Mouse (Mus musculus) kidney, adult 9 months (tissue): ENCODE measurements around the gene Rnf169.
"Not testable (repeated sequence)": the region's sequence is repeated elsewhere in the genome, so short reads cannot be mapped to it uniquely, and the experiment has no call there.

Experiments
- DNase-seq: peaks from one replicate; pipeline ENCODE4 v3.0.0; 2022

The Rnf169 gene

DNA sequence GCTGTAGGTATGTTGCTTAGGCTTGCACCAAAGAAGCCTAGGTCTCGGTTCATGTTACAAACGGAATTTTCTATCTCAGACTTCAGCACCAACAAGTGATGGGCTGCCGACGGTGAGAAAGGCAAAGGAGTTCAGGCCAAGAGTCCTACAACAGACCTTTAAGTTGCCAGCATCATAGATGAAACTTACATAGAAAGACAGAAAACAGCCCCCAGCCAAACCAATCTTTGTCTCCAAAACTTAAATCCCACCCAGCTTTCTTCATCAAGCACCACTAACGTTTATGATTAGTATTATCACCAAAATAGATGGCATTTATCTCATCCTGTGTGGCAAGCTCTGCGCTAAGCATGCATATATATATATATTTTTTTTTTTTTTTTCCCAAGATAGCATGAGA, 1.2 kb downstream of the Rnf169 start:
- DNase-seq = no peak

DNA sequence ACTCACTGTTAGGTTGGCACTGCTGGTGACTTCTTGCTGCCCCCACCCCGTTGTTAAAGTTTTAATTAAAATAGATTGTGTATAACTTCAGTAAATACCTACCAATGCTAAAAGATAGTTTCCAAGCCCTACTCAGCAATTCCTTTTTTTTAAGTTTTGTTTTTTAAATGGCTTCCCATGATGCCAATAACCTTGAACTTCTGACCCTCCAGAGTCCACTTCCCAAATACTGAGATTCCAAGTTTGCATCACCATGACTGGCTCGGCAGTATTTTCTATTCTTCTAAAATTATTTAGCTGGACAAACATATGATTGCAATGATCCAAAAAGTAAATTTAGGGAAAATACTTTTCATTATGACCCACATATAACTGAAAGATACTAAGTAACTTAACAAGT, 2.2 kb downstream of the Rnf169 start:
- no peak for DNase-seq

DNA sequence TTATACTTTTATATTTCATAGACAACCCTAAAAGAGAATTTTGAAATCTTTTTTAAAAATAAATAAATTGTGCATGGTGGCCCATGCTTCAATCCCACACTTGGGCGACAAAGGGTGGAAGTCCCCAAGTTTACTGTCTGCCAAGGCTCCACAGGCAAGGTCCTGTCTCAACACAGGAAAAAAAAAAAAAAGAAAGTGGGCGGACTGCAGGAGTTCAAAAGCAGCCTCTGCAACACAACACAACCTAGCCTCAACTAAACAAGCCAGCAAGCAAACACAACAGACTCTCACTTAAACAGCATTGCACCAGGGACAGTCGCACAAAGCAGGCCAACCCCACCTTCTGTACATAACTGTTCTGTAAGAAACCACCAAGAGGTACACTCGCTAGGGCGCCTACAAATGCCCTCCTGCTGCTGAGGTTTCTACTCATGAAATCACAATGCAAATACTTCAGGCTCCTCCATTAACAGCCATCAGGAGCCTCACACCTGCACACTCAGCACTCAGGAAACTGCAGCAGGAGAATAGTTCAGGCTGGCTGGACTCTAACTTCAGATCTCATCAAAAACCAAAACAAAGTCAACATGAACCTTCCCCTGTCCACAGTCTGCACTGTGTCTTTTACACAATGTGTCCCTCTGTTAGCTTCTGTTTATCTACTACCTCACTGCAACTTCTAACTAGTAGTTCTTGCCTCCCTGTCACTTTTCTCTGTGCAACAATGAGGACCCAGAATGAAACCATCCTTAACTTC, 4.3 kb downstream of the Rnf169 start:
- peak; percentile 58 for DNase-seq

DNA sequence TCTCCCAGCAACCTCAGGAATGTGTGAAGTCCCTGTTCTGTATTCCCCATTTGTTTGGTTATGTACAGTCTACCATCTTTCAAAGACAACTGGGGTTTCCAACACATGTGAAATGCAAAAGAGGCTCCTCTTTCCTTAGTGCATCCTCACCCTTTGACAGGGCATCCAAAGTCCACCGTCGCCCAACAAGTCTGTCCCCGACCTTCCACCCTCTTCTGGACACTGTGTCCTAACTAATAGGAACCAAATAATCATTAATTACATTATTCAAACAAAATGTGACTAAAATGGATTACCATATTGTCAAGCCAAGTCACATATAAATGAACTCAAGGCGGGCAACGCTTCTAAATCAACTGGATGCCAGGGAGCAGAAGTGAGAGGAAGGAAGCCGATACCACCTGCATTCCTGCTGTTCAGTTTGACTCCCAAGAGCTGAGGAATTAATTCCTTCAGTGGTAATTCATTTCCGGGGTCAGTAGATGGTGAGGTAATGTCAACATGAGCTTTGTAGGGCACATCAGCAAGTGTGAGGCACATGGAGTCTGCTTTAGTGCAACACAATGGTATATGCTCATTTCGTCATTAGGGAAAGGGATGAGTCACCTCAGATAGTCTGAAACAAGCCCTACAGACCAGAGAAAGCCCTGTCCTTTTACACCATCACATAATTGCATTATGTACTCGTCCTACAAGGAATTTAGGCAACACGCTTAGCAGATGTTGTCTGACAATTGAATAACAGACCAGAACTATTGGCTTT, 5.9 kb downstream of the Rnf169 start:
- peak; percentile 84 for DNase-seq

DNA sequence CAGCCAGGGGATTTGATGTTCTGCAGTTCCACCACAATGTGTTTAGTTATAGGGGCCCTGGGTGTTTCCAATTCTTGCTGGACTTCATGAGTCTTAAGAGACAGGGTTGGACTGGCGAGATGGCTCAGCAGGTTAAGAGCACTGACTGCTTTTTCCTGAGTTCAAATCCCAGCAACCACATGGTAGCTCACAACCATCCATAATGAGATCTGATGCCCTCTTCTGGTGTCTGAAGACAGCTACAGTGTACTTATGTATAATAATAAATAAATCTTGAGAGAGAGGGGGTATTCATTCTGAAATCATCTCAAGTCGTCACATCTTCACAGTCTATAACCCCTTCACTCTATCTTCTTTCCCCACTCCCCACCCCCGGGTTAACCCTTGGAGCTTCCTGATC, 7.3 kb downstream of the Rnf169 start:
- not testable (repeated sequence) for DNase-seq

DNA sequence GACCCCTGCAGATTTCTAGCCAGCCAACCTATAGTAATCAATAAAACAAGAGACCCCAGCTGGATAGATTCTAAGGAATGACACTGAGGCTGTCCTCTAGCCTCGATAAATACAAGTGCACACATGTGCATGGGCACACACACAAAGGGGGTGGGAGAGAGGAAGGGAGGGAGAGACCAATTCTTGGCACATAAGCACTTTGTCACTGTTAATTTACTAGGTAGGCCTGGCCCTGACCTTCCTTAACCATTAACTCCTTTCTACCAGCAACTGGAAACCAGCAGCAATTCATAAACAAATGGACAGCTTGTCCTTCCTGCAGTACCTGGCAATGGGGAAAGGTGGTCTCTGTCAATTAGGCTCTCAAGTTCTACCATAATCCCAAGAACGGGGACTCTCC, 8.3 kb downstream of the Rnf169 start:
- DNase-seq = peak; percentile 82

DNA sequence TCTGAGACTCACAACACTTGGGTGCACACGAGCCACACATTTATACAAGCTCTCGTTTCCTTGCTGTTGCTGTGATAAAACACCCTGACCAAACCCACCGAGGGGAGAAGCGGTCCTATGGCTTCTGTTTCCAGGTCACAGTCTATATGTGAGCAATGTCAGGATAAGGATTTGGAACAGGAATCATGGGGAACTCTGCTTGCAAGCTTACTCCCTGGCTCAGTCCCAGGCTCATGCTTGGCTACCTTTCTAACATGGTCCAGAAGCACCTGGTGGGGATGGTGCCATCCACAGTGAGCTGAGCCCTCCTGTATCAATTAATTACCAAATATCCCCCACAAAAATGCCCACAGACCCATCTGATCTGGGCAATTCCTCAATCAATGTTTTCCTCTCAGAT, 11.1 kb downstream of the Rnf169 start:
- no peak for DNase-seq

DNA sequence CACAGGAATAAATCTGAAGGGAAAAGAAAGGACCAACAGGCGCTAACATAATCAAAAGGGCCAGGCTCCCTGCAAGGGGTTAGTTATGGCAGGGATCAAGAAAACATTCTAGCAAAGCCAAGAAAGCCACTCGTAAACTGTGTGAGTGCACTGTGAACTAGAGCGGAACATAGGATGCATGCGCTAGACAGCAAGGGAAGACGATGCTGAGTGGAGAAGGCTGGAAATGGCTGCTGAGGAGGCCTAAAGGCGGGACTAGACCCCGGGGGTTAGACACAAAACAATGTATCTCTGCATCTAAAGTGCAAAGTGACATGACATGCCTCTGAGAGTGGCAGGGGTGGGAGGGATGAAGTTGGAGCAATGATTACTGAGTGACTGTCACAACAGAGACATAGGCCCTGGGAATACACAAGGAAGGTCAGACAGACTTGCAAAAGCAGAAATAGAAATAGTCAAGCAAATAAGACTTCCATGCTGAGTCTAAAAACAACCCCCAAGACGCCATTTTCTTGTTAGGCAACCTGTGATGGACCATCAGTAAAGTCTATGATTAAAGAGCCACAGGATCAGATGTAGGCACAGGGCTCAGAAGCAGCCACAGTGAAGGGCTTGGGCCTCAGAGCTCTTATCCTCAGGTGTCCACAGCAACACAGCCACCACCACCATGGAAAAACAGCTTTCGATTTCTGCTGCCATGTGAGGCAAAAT, 14.1 kb downstream of the Rnf169 start:
- DNase-seq = no peak

DNA sequence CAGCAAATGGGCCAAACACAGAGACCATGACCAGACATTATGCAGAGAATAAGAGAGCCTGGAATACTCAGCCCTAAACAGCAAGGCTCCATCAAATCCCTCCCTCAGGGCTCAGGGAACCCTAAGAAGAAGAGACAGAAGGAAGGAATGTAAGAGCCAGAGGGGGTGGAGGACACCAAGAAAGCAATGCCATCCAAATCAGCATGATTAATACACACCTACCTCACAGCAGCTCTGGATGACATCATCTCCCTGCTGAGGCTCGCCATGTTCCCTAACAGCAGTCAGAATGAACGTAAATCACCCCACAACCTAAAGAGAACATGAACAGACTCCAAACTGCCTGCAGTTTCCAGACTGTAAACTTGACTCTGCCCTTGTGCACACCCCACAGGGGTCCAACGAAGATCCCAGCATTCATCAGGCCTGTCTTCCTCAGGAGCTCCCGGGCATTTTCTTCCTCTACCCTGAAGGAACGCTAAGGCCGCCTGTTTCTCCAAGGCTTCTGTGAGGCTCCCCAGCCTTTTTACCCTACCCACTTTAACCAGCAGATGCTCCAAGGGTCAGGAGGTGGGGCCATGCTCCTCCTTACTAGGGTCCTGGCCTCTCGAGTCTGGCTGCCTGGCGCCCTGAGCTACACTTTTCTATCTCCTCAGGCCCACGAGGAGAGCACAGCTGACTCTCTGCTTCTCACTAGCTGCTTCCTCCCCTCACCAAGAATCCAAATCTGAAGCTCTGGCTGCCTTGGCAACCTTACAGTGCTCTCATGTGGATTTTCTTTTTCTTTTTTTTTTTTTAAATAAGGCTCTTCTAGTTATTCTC, 15.0 kb downstream of the Rnf169 start:
- peak; percentile 73 for DNase-seq

DNA sequence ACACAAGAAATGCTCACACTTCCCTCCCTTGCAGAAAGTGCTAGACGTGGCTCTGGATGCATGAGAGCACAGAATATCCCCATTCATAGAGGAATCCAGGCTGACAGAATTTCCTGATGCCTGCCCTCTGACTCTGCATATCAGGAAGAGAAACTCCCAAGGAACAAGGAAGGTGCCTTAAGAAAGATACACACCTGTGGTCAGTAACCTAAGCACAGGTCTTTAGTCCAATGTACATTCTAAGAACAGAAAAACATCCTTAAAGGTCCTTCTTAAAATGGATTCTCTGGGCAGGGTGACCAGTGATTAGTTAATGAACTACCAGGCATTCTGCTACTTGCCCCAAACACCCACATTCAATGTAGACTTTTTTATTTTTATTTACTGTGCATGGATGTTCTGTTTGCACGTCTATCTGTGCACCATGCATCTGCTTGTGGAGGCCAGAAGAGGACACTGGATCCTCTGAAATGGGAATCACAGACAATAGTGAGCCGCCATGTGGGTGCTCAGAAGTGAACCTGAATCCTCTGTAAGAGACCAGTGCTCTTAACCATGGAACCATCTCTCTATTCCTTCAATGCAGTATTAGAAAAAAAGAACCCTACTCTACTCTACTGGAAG, 16.9 kb downstream of the Rnf169 start:
- DNase-seq = no peak

DNA sequence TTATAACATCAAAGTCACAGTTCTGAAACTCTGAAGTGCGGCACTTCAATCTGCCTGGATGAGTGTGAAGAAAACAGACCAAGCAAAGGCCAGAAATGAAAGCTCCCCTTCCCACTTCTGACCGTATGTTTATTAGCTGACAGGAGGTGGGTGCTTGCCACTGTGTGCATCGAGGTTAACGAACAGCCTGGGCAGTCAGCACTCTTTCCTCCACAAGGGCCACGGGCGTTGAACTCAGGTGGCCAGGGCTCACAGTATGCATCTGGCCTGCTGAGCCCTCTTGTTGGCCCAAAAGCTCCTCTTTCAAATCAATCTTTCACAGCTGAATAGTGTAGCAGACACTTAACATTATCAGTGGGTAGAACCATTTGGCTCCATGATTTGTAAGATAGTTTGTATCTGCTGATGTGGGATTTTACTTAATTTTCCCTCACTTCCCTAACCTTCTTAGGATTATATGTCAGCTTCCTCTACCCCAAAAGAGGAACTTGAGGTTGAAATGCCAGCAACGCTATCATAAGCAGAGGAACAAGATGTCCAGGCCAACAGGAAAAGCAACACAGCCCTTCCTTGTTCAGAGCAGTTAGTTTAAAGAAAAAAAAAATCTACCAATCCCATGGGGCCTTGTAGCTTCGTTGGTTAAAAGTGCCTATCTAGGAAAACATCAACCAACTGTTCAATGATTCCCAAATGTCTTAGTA, 17.6 kb downstream of the Rnf169 start:
- peak; percentile 79 for DNase-seq

DNA sequence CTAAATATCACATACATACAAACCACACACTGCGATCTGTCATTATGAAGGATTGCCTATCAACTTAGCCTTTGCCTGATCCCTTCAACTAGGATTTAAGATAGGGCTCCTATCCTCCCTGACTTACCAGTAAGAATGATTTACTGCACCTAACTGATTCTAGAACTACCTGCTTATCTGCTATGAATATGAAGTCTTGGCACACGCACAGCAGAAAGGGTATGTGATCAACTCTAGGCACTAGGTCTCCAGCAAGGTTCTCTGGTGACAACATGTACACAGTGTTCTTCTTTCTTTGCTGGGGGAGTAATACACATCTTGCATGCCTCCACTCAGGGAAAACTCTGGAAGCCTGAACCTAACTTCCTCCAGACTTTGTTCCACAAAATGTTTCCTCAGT, 18.7 kb downstream of the Rnf169 start:
- no peak for DNase-seq

DNA sequence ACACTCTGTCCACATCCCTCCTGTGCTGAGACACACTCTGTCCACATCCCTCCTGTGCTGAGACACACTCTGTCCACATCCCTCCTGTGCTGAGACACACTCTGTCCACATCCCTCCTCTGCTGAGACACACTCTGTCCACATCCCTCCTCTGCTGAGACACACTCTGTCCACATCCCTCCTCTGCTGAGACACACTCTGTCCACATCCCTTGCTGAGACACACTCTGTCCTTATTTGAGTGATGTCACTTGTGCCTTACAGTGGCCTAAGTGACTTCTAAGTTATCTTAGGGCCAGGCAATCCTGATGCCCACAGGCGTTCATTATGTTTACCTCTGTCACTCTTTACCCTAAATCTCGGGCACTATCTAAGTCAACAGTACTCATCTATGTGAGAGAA, 19.7 kb downstream of the Rnf169 start:
- not testable (repeated sequence) for DNase-seq

DNA sequence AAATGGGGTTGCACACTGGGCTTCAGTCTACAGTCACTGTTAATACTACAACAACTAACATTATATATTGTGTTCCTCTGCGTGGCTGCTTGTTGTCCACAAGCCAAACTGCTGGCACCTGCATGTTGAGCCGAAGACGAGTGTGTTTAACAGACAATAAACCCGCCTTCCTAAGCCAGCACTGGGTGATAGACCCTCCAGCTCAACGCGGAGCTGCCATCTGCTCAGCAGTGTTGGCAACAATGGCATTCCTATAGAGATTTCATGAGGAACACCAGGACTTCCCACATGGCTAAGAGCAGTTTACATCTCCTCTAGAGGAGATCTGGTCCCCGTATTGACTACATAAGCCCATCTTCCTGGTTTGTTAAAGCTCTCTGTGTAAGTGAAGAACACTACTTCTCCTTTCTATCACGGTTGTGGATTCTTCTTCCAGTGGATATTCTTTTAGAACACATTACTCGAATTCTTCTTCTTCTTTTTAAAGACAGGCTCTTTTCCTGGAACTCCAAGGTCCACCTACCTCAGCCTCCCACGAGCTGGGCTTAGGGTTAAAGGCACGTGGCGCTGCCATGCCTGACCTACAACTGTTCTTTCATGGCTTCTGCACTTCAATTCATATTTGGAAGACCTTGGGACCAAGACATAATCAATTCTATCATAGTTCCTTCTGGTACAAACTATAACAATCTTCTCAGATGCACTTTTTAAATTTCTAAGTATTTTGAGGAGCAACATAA, 22.9 kb downstream of the Rnf169 start:
- DNase-seq = no peak

DNA sequence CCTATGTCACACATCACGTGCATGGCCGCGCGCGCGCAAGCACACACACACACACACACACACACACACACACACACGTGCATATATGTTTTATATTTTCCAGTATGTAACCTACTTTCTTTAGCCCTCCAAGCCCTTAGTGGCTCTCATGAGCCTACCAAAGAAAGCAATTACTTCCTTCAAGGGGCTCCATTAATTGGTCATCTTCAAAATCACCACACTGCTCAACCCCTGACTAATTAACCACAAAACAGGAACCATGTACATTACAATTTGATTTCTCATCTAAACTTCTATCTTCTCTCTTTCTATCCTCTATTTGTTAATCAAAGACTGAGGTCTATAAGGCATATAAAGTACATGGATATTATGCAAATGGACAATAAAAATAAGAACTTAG, 24.2 kb downstream of the Rnf169 start:
- DNase-seq = no peak

DNA sequence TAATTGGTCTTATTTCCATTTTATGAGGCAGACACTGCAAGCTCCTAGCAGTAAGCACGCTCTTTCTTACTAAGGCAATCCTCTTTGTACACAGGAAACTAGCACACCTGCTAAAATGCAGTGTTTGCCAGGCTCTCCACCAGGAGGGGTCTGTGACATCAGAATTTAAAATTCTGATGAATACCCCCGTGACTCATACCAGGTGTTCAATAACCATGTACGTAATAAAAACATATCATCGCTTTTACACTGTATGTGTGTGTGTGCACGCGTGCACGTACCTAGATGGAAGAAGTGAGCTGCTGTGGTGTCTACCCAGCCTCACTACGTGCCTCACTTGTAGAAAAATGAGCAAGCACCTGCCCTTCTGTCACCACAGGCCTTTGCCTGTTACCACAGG, 26.0 kb downstream of the Rnf169 start:
- DNase-seq = no peak

DNA sequence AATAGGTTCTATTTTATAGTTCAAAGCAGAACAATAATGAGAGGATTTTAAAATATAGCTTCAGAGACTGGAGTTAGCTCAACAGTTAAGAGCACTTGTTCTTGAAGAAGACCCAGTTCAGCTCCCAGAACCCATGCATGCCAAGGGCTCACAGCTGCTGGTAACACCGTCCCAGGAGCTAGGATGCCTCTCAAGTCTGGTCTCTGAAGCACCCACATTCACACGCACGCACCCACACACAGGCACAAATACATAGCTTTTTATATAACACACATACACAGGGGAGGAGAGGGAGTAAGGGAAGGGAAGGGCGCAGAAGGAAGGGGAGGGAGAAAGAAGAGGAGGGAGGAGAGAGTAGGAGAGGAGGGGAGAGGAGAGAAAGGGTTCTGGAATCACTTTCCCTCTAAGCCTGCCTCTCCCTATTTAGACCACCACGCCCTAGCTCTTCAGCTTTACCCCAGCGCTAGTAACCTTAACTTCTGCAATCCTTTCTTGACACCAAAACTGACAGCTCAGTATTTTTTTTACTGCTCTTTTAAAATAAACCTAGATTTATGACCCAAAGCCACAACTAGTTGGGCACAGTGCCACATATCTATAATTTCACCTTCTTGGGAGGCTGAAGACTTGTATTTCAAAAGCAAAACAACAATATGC, 26.7 kb downstream of the Rnf169 start:
- DNase-seq = no peak

DNA sequence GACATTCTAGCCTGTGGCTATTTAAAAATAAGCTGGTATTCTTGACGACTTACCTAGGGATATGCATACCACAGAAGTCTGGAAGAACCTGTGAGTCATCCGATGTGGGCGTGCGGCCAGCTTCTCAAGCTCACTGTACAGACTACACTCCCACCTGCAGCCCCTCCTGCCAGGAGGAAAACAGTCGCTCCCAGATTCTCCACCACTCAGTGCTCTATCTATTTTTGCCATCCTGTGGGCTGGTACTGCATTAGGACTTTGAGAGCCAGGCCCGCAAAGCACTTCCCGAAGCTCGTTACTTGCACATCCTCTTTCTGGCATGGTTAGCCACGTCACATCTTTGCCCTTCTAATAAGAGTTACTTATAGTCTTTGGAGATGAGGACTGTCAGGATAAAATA, 32.9 kb downstream of the Rnf169 start:
- DNase-seq = no peak

DNA sequence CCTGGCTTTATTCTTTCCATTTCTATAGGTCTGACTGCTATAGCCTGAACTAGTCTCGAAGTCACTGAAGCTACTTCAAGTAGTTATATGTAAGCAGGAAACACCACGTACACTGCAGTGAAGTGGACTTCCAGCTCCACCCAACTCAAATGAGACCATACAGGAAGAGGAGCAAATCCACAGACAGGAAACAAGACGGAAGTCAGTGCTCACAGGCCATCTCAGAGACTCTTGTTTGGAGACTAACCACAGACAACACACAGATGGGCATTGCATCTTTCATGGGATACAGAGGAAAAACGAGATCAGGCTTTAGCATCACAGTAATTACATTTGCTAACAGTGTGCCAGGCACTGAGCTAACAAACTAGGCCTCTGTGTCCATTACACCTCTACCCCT, 33.9 kb downstream of the Rnf169 start:
- DNase-seq = no peak

DNA sequence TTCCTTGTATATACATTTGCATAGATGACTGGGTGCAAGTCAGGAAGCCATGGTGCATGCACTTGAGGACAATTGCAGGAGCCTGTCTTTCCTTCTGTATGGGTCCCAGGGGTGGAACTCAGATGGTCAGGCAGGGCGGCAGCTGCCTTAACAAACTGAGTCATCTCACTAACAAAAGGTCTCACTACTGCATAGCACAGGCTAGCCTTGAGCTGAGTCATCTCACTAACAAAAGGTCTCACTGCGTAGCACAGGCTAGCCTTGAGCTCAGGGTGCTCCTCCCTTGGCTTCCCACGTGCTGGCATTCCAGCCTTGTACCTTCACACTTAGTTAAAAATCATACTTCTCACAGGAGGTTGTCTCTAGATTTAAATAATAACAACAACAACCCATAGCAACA, 34.3 kb downstream of the Rnf169 start:
- no peak for DNase-seq

DNA sequence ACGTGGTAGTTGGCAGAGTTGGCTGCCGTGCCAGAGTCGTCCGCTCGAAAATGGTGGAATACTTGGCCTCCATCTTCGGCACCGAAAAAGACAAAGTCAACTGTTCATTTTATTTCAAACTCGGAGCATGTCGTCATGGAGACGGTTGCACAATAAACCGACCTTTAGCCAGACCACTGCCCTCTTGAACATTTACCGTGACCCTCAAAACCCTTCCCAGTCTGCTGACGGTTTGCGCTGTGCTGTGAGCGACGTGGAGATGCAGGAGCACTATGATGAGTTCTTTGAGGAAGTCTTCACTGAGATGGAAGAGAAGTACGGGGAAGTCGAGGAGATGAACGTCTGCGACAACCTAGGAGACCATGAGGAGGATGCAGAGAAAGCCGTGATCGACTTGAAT, 35.2 kb downstream of the Rnf169 start:
- DNase-seq = not testable (repeated sequence)
